Mouse (Mus musculus) liver, postnatal 0 days (tissue): ENCODE measurements at regions not wholly inside any gene's neighbourhood (a gene's known extent, or its start where the extent isn't known, plus 50 kb on each side); places are given as distances from the start of the nearest gene placed in this dataset.

ENCODE experiments used
- ATAC-seq: fragments of 200-750 bp; cut with Nextera tagmentation; 2 replicates; pipeline ENCODE4 v1.8.0; 2017; ENCODE audit warnings: mild to moderate bottlenecking, moderate library complexity
- DNase-seq: peaks from one replicate; pipeline ENCODE4 v3.0.0-alpha.2; 2016
- H3K27ac ChIP-seq: fragments of 300-500 bp; sonication (generic); 2 replicates; pipeline ENCODE4 v1.5.1; 2014; ENCODE audit warnings: antibody characterized with exemption, moderate library complexity, mild to moderate bottlenecking, low read depth
- H3K27me3 ChIP-seq: fragments of 300-500 bp; sonication (generic); 2 replicates; pipeline ENCODE4 v1.6.1; 2014; ENCODE audit warnings: low read length, control low read depth, mixed read lengths; ENCODE audit not compliant: insufficient read depth
- H3K36me3 ChIP-seq: fragments of 300-500 bp; sonication (generic); replicated peaks from 2 replicates; pipeline ENCODE4 v1.6.1; 2014; ENCODE audit warnings: mild to moderate bottlenecking, control low read depth, low read length, moderate library complexity, mixed read lengths; ENCODE audit not compliant: insufficient read depth
- H3K4me1 ChIP-seq: fragments of 300-500 bp; sonication (generic); 2 replicates; pipeline ENCODE4 v1.6.1; 2014; ENCODE audit warnings: antibody characterized with exemption, mild to moderate bottlenecking, control low read depth; ENCODE audit not compliant: insufficient read depth
- H3K4me2 ChIP-seq: fragments of 300-500 bp; sonication (generic); 2 replicates; pipeline ENCODE4 v1.6.1; 2014; ENCODE audit warnings: low read depth, mild to moderate bottlenecking, low read length, moderate library complexity, mixed read lengths
- H3K4me3 ChIP-seq: fragments of 300-500 bp; sonication (generic); 2 replicates; pipeline ENCODE4 v1.5.1; 2014; ENCODE audit warnings: low read depth, low read length
- H3K9ac ChIP-seq: fragments of 300-500 bp; sonication (generic); replicated peaks from 2 replicates; pipeline ENCODE4 v1.6.1; 2014; ENCODE audit warnings: mild to moderate bottlenecking, moderate library complexity
- H3K9me3 ChIP-seq: fragments of 300-500 bp; sonication (generic); 2 replicates; pipeline ENCODE4 v1.6.1; 2016; ENCODE audit warnings: mild to moderate bottlenecking, control low read depth, low read length, mixed read lengths
- CTCF ChIP-seq: sonication (generic); IDR thresholded peaks from 2 replicates; pipeline ENCODE4 v1.5.1; 2016; ENCODE audit warnings: antibody characterized with exemption, low read depth
- EP300 ChIP-seq: IDR thresholded peaks from 2 replicates; pipeline ENCODE4 v1.6.1; 2016; ENCODE audit warnings: antibody characterized with exemption, low read depth, mild to moderate bottlenecking
- WGBS: fragments of 180-500 bp; shearing (Covaris S2); extraction: QIAGEN DNeasy Blood & Tissue Kit; methylation state at CpG from one replicate; pipeline ENCODE4 v1.1.7; 2014; ENCODE audit not compliant: insufficient replicate concordance; 5-methylcytosine and 5-hydroxymethylcytosine counted together

DNA sequence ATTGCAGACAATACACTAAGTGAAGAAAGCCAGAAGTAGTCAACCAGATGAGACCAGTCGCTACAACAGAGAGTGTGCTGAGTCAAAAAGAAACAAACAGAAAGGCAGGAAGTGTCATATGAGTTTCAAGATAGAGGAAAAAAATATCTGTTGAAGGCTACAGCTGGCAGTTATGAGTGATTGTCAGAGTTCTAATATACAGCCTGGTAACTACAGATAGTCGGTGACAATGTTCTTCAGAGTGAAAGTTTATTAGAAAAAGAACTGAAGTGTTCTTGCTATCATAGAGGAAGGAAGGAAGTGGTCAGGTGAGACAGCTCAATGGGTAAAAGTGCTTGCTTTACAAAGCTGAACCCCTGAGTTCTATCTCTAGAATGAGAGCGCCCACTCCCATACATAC lies 499.1 kb downstream of the Adgrl2 start:
- no peak overlapping the region for H3K27ac ChIP-seq
- H3K9me3 ChIP-seq = no peaks in the 10 kb centered on the region
- TF ChIP-seq CTCF (no peak), EP300 (no peak)
- DNase-seq (no peak), ATAC-seq (no peak)
- no peaks in the 10 kb centered on the region; the same call in 1 of the 2 replicates for H3K4me1 ChIP-seq
- 42% methylated on average over 3 of the region's 3 CpGs for WGBS
- no peaks in the 10 kb centered on the region for H3K27me3 ChIP-seq
- no peak overlapping the region for H3K4me2 ChIP-seq
- H3K36me3 ChIP-seq = no peaks in the 10 kb centered on the region
- no peak overlapping the region for H3K4me3 ChIP-seq
- H3K9ac ChIP-seq = no peak overlapping the region

- ATAC-seq (no peak), DNase-seq (no peak)
- Histone ChIP-seq H3K36me3 (no peaks in the 10 kb centered on the region), H3K4me1 (no peaks in the 10 kb centered on the region; the same call in 1 of the 2 replicates), H3K9me3 (no peaks in the 10 kb centered on the region), H3K27me3 (no peaks in the 10 kb centered on the region), H3K27ac (no peak overlapping the region), H3K9ac (no peak overlapping the region), H3K4me2 (no peak overlapping the region), H3K4me3 (no peak overlapping the region)
- 59% methylated on average over 4 of the region's 4 CpGs for WGBS
- TF ChIP-seq EP300 (no peak), CTCF (no peak)
Observed at GRCm38 (mm10) chr3:148489201-148489600, 501.2 kb downstream of the Adgrl2 start.

DNA sequence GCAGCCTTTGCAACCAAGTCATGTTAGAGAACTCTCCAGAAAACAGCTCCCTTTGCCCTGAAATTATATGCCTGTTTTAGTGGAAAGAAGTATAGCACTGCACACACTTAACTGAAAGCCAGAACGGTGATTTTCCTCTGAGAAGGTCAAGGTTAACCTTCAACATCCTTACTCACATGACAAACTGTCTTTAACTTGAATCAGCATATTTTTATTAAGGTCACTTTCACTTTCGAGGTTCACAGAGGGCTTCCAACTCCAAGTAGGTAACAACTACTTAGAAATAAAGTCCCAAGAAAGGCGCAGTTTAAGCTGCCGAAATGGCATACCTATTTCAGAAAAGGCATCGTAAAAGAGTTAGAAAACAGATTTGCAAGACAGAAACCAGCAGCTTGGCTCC lies 502.4 kb downstream of the Adgrl2 start:
- DNase-seq = no peak
- WGBS = 73% methylated on average over 5 of the region's 5 CpGs

GRCm38 (mm10) chr3:148475862-148476261 lies 514.5 kb downstream of the Adgrl2 start:
- no peak overlapping the region for H3K27ac ChIP-seq
- H3K27me3 ChIP-seq = no peaks in the 10 kb centered on the region
- ATAC-seq = no peak
- no peak overlapping the region for H3K4me2 ChIP-seq
- H3K4me1 ChIP-seq = no peaks in the 10 kb centered on the region
- no peak overlapping the region for H3K4me3 ChIP-seq
- 86% methylated on average over 8 of the region's 8 CpGs for WGBS
- no peaks in the 10 kb centered on the region for H3K9me3 ChIP-seq
- no peak for TF ChIP-seq EP300
- no peak for TF ChIP-seq CTCF
- no peak for DNase-seq
- H3K36me3 ChIP-seq = no peaks in the 10 kb centered on the region
- no peak overlapping the region for H3K9ac ChIP-seq

More for the DNA sequence above, 502.4 kb downstream of the Adgrl2 start:
- Histone ChIP-seq H3K4me2 (no peak overlapping the region), H3K4me3 (no peak overlapping the region), H3K27me3 (no peaks in the 10 kb centered on the region), H3K9ac (no peak overlapping the region), H3K4me1 (no peaks in the 10 kb centered on the region; the same call in 1 of the 2 replicates), H3K27ac (no peak overlapping the region), H3K9me3 (no peaks in the 10 kb centered on the region), H3K36me3 (no peaks in the 10 kb centered on the region)
- ATAC-seq = no peak
- TF ChIP-seq EP300 (no peak), CTCF (no peak)

- Histone ChIP-seq H3K27ac (no peak overlapping the region), H3K9ac (no peak overlapping the region), H3K36me3 (no peaks in the 10 kb centered on the region), H3K4me3 (no peak overlapping the region), H3K4me1 (no peaks in the 10 kb centered on the region), H3K9me3 (no peaks in the 10 kb centered on the region), H3K27me3 (no peaks in the 10 kb centered on the region), H3K4me2 (no peak overlapping the region)
- no peak for TF ChIP-seq EP300
- no peak for TF ChIP-seq CTCF
- DNase-seq (no peak), ATAC-seq (no peak)
- WGBS = 82% methylated on average over 6 of the region's 6 CpGs
Observed at GRCm38 (mm10) chr3:148472943-148473444, 517.4 kb downstream of the Adgrl2 start.

DNA sequence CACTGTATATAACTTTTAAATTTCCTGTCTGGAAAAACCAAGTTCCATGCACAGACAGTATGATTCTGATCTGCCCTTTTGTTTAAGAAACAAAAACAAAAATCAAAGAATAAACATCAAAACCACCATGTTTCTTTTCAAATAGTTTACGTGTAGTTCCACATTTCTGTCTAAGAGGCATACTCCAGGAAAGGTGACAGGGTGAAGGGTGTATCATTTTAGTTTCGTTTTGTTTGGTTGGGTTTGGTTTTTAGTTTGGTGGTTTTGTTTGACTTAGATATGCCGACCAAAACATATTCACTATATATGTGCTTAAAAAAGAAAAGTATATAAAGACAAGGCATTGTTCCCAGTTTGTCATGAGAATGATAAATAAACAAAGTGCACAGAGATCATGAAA lies 524.9 kb downstream of the Adgrl2 start:
- Histone ChIP-seq H3K27ac (no peak overlapping the region), H3K27me3 (no peaks in the 10 kb centered on the region), H3K4me1 (no peaks in the 10 kb centered on the region), H3K9me3 (no peaks in the 10 kb centered on the region), H3K4me2 (no peak overlapping the region), H3K9ac (no peak overlapping the region), H3K36me3 (no peaks in the 10 kb centered on the region), H3K4me3 (no peak overlapping the region)
- TF ChIP-seq EP300 = no peak
- TF ChIP-seq CTCF = no peak
- 57% methylated on average over 3 of the region's 3 CpGs for WGBS
- DNase-seq (no peak), ATAC-seq (no peak)

DNA sequence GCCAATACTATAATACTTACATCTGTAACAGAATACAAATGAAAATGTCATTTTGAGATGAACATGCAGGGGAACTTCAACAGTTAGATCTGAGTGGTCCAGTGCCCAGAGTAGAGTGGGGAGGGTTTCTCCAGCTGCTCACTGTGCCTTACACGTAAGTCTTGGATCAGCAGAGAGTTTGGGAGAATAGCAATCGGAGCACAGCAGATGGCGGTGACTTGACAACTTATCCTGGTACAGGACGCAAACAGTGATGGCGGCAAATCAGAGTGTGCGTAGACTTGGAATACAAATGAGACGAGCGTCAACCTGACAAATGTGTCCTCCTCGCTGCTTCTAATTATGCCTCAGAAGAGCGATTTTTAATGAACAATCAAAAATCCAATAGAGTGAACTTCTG lies 527.6 kb downstream of the Adgrl2 start:
- no peak overlapping the region for H3K4me3 ChIP-seq
- no peak overlapping the region for H3K9ac ChIP-seq
- H3K4me1 ChIP-seq = no peaks in the 10 kb centered on the region
- no peak for ATAC-seq
- no peak overlapping the region for H3K4me2 ChIP-seq
- H3K9me3 ChIP-seq = no peaks in the 10 kb centered on the region
- DNase-seq = no peak
- TF ChIP-seq CTCF = no peak
- no peak for TF ChIP-seq EP300
- H3K27me3 ChIP-seq = no peaks in the 10 kb centered on the region
- no peaks in the 10 kb centered on the region for H3K36me3 ChIP-seq
- 81% methylated on average over 10 of the region's 10 CpGs for WGBS
- no peak overlapping the region for H3K27ac ChIP-seq
